Comparison of ENCODE assay signal across 9 mouse cellular contexts in the genomic region with DNA sequence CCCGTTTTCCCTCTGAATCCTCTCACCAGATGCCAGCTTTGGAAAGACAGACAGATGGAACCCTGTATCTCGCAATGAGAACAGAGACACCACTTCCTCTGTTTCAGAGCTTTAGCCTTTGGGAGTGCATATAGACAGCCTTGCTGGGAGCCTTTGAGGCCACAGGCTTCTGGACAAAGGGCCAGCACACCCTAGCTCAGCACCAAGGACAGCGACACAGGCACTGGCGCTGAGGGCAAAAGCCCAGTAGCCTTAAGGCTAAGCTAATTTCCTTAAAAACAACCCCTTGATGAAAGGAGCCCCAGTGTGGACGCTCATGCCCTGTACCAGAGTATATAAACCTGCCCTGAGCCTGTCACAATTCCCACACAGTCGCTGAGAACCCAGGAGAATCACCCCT.
DNase-seq lines count a peak whose midpoint lies in the region; ATAC-seq lines count a peak whose summit lies in the region.
"Had no signal": no experiment of that assay in that cellular context is flagged by ENCODE, and none has a peak within 500 bp of the region (broad histone marks: within the 10 kb centered on the region; RNA-seq: fewer than 3 reads in every experiment).

No protein-coding gene starts in this region.

- H3K4me3 ChIP-seq in forebrain, embryonic 11.5 days (ENCODE audit: low read depth, low read length), result no peak overlapping the region
- no peak overlapping the region for H3K4me3 ChIP-seq in forebrain, embryonic 13.5 days
- no peak overlapping the region for H3K4me3 ChIP-seq in midbrain, embryonic 11.5 days (ENCODE audit: low read depth, low read length)
- H3K4me3 ChIP-seq in midbrain, embryonic 16.5 days (ENCODE audit: low read depth, low read length), result no peak overlapping the region

- H3K27me3 ChIP-seq in forebrain, embryonic 11.5 days (ENCODE audit: control insufficient read depth, insufficient read depth, low read length), result no peaks in the 10 kb centered on the region
- no peaks in the 10 kb centered on the region for H3K27me3 ChIP-seq in forebrain, embryonic 13.5 days
- H3K27me3 ChIP-seq in midbrain, embryonic 11.5 days (ENCODE audit: control insufficient read depth, insufficient read depth, low read length), result no peaks in the 10 kb centered on the region
- H3K27me3 ChIP-seq in midbrain, embryonic 16.5 days (ENCODE audit: control insufficient read depth, insufficient read depth, low read depth, low read length), result no peaks in the 10 kb centered on the region

- no peak overlapping the region for H3K4me2 ChIP-seq in forebrain, embryonic 11.5 days (ENCODE audit: low read depth, low read length, severe bottlenecking)
- H3K4me2 ChIP-seq in forebrain, embryonic 13.5 days, result no peak overlapping the region
- no peak overlapping the region for H3K4me2 ChIP-seq in midbrain, embryonic 11.5 days
- H3K4me2 ChIP-seq in midbrain, embryonic 16.5 days (ENCODE audit: low read length), result no peak overlapping the region

- H3K9me3 ChIP-seq in forebrain, embryonic 11.5 days (ENCODE audit: control insufficient read depth, low read length), result no peaks in the 10 kb centered on the region
- H3K9me3 ChIP-seq in forebrain, embryonic 13.5 days (replicated peaks), result no peaks in the 10 kb centered on the region
- H3K9me3 ChIP-seq in midbrain, embryonic 11.5 days (ENCODE audit: control insufficient read depth, low read length), result no peaks in the 10 kb centered on the region
- H3K9me3 ChIP-seq in midbrain, embryonic 16.5 days (replicated peaks; ENCODE audit: control insufficient read depth, low read length, poor library complexity, severe bottlenecking), result no peaks in the 10 kb centered on the region

- DNase-seq in forebrain, embryonic 11.5 days (ENCODE audit: low spot score), result peak; percentile 73
- peak; percentile 82 for DNase-seq in midbrain, embryonic 11.5 days (ENCODE audit: low spot score, missing footprints)
- peak; percentile 72 for DNase-seq in forelimb bud, embryonic 11.5 days (ENCODE audit: low read depth, low spot score)
- DNase-seq in retina, postnatal 1 day, result peak; percentile 35
- no peak for DNase-seq in layer of hippocampus, postnatal 36 days
- DNase-seq: spleen, adult 18-20 months had no signal

- H3K27ac ChIP-seq in forebrain, embryonic 11.5 days (ENCODE audit: low read depth, low read length), result no peak overlapping the region
- no peak overlapping the region for H3K27ac ChIP-seq in forebrain, embryonic 13.5 days
- no peak overlapping the region for H3K27ac ChIP-seq in midbrain, embryonic 11.5 days (ENCODE audit: low read depth, low read length)
- H3K27ac ChIP-seq in midbrain, embryonic 16.5 days (ENCODE audit: low read length), result no peak overlapping the region

- WGBS in forebrain, embryonic 11.5 days, result 25% methylated on average over 6 of the region's 6 CpGs
- WGBS in forebrain, embryonic 13.5 days, result 27% methylated on average over 6 of the region's 6 CpGs
- WGBS in midbrain, embryonic 11.5 days, result 25% methylated on average over 6 of the region's 6 CpGs
- 28% methylated on average over 6 of the region's 6 CpGs for WGBS in midbrain, embryonic 16.5 days

- H3K4me1 ChIP-seq in forebrain, embryonic 11.5 days (replicated peaks; ENCODE audit: control insufficient read depth, insufficient read depth, low read length), result no peaks in the 10 kb centered on the region
- no peaks in the 10 kb centered on the region for H3K4me1 ChIP-seq in forebrain, embryonic 13.5 days
- no peaks in the 10 kb centered on the region for H3K4me1 ChIP-seq in midbrain, embryonic 11.5 days (ENCODE audit: control insufficient read depth, insufficient read depth, low read length)
- H3K4me1 ChIP-seq in midbrain, embryonic 16.5 days (ENCODE audit: control insufficient read depth, insufficient read depth, low read length), result no peaks in the 10 kb centered on the region

- no peak for ATAC-seq in forebrain, embryonic 11.5 days (replicated peaks; ENCODE audit: low FRiP score)
- ATAC-seq in forebrain, embryonic 13.5 days, result no peak
- no peak for ATAC-seq in midbrain, embryonic 11.5 days (ENCODE audit: low FRiP score)
- ATAC-seq in midbrain, embryonic 16.5 days, result no peak
- no peak for ATAC-seq in erythroid progenitor cell, adult 5-6 weeks (replicated peaks; ENCODE audit: low FRiP score, poor library complexity, severe bottlenecking)

- H3K36me3 ChIP-seq in forebrain, embryonic 11.5 days (ENCODE audit: control insufficient read depth, insufficient read depth, low read length), result no peaks in the 10 kb centered on the region
- H3K36me3 ChIP-seq in forebrain, embryonic 13.5 days (ENCODE audit: poor library complexity, severe bottlenecking), result no peaks in the 10 kb centered on the region
- H3K36me3 ChIP-seq in midbrain, embryonic 11.5 days (ENCODE audit: control insufficient read depth, insufficient read depth, low read length), result no peaks in the 10 kb centered on the region
- no peaks in the 10 kb centered on the region for H3K36me3 ChIP-seq in midbrain, embryonic 16.5 days (ENCODE audit: control insufficient read depth, insufficient read depth, low read length)

- no peak overlapping the region for H3K9ac ChIP-seq in forebrain, embryonic 11.5 days (ENCODE audit: low read length)
- H3K9ac ChIP-seq in forebrain, embryonic 13.5 days, result no peak overlapping the region
- no peak overlapping the region for H3K9ac ChIP-seq in midbrain, embryonic 11.5 days (ENCODE audit: low read length)
- H3K9ac ChIP-seq in midbrain, embryonic 16.5 days (ENCODE audit: low read depth, low read length), result no peak overlapping the region

Comparison
In these comparisons a context has a peak if more than half of its experiments do, and no peak if none do; other contexts are left out.
1. DNase-seq: peak in forebrain, embryonic 11.5 days (single experiment), midbrain, embryonic 11.5 days (single experiment), forelimb bud, embryonic 11.5 days (single experiment) and retina, postnatal 1 day (single experiment); none in layer of hippocampus, postnatal 36 days (0 of 2).